Mouse (Mus musculus): ENCODE measurements around the gene Rnaseh2b. TPM values are rescaled to one million over a fixed set of nuclear protein-coding genes. Genes with fewer than 3 reads are reported as not detected.

Gene Rnaseh2b
- polyA plus RNA-seq, 1 experiment from 2014 or later = 91.0 TPM

- ATAC-seq (replicated peaks; ENCODE audit: low FRiP score) = no peak
These were observed 36.3 kb upstream of the Rnaseh2b start for GRCm38 (mm10) chr14:62256066-62256465.

GRCm38 (mm10) chr14:62258125-62258524 lies 34.3 kb upstream of the Rnaseh2b start:
- Histone ChIP-seq H3K9me3 (ENCODE audit: control insufficient read depth, low read length) (no peaks in the 10 kb centered on the region), H3K27me3 (replicated peaks; ENCODE audit: control insufficient read depth, insufficient read depth, low read length) (no peaks in the 10 kb centered on the region), H3K4me2 (no peak overlapping the region), H3K4me1 (replicated peaks; ENCODE audit: control insufficient read depth, insufficient read depth, low read length) (peaks cover 9% of the 10 kb centered on the region), H3K36me3 (ENCODE audit: control insufficient read depth, insufficient read depth, low read length) (no peaks in the 10 kb centered on the region), H3K4me3 (ENCODE audit: low read depth, low read length) (no peak overlapping the region), H3K27ac (ENCODE audit: low read depth, low read length) (no peak overlapping the region), H3K9ac (ENCODE audit: low read depth, low read length) (no peak overlapping the region)
- WGBS = 36% methylated on average over 6 of the region's 6 CpGs
- DNase-seq (ENCODE audit: low spot score) = no peak
- ATAC-seq (replicated peaks; ENCODE audit: low FRiP score) = no peak

More at GRCm38 (mm10) chr14:62256066-62256465, 36.3 kb upstream of the Rnaseh2b start:
- Histone ChIP-seq H3K4me3 (ENCODE audit: low read depth, low read length) (no peak overlapping the region), H3K4me2 (no peak overlapping the region), H3K36me3 (ENCODE audit: control insufficient read depth, insufficient read depth, low read length) (no peaks in the 10 kb centered on the region), H3K27ac (ENCODE audit: low read depth, low read length) (no peak overlapping the region), H3K9ac (ENCODE audit: low read depth, low read length) (no peak overlapping the region), H3K9me3 (ENCODE audit: control insufficient read depth, low read length) (no peaks in the 10 kb centered on the region), H3K4me1 (replicated peaks; ENCODE audit: control insufficient read depth, insufficient read depth, low read length) (peaks cover 9% of the 10 kb centered on the region), H3K27me3 (replicated peaks; ENCODE audit: control insufficient read depth, insufficient read depth, low read length) (no peaks in the 10 kb centered on the region)
- 78% methylated on average over 5 of the region's 5 CpGs for WGBS
- no peak for DNase-seq (ENCODE audit: low spot score)

GRCm38 (mm10) chr14:62258978-62259536 lies 33.3 kb upstream of the Rnaseh2b start:
- H3K9me3 ChIP-seq (ENCODE audit: control insufficient read depth, low read length) = no peaks in the 10 kb centered on the region
- no peaks in the 10 kb centered on the region for H3K36me3 ChIP-seq (ENCODE audit: control insufficient read depth, insufficient read depth, low read length)
- ATAC-seq (replicated peaks; ENCODE audit: low FRiP score) (no peak), DNase-seq (ENCODE audit: low spot score) (no peak)
- peak overlapping the region; percentile 7; the same call in 1 of the 2 replicates for H3K27ac ChIP-seq (ENCODE audit: low read depth, low read length)
- 59% methylated on average over 10 of the region's 10 CpGs for WGBS
- 0 out of 2 replicates have a peak overlapping the region, but pooled peaks have one; percentile 25 for H3K4me2 ChIP-seq
- no peaks in the 10 kb centered on the region for H3K27me3 ChIP-seq (replicated peaks; ENCODE audit: control insufficient read depth, insufficient read depth, low read length)
- no peak overlapping the region for H3K9ac ChIP-seq (ENCODE audit: low read depth, low read length)
- no peak overlapping the region for H3K4me3 ChIP-seq (ENCODE audit: low read depth, low read length)
- H3K4me1 ChIP-seq (replicated peaks; ENCODE audit: control insufficient read depth, insufficient read depth, low read length) = peaks cover 9% of the 10 kb centered on the region

- WGBS = 87% methylated on average over 12 of the region's 12 CpGs
- Histone ChIP-seq H3K36me3 (ENCODE audit: control insufficient read depth, insufficient read depth, low read length) (no peaks in the 10 kb centered on the region), H3K4me1 (replicated peaks; ENCODE audit: control insufficient read depth, insufficient read depth, low read length) (no peaks in the 10 kb centered on the region), H3K27ac (ENCODE audit: low read depth, low read length) (no peak overlapping the region), H3K9me3 (ENCODE audit: control insufficient read depth, low read length) (no peaks in the 10 kb centered on the region), H3K4me3 (ENCODE audit: low read depth, low read length) (no peak overlapping the region), H3K9ac (ENCODE audit: low read depth, low read length) (no peak overlapping the region), H3K27me3 (replicated peaks; ENCODE audit: control insufficient read depth, insufficient read depth, low read length) (no peaks in the 10 kb centered on the region), H3K4me2 (no peak overlapping the region)
- DNase-seq (ENCODE audit: low spot score) (no peak), ATAC-seq (replicated peaks; ENCODE audit: low FRiP score) (no peak)
These were observed 21.5 kb upstream of the Rnaseh2b start for GRCm38 (mm10) chr14:62270698-62271396.

GRCm38 (mm10) chr14:62273604-62274003 lies 18.8 kb upstream of the Rnaseh2b start:
- WGBS = 86% methylated on average over 3 of the region's 3 CpGs
- Histone ChIP-seq H3K9me3 (ENCODE audit: control insufficient read depth, low read length) (no peaks in the 10 kb centered on the region), H3K27ac (ENCODE audit: low read depth, low read length) (no peak overlapping the region), H3K9ac (ENCODE audit: low read depth, low read length) (no peak overlapping the region), H3K36me3 (ENCODE audit: control insufficient read depth, insufficient read depth, low read length) (no peaks in the 10 kb centered on the region), H3K4me2 (no peak overlapping the region), H3K4me1 (replicated peaks; ENCODE audit: control insufficient read depth, insufficient read depth, low read length) (no peaks in the 10 kb centered on the region), H3K27me3 (replicated peaks; ENCODE audit: control insufficient read depth, insufficient read depth, low read length) (no peaks in the 10 kb centered on the region), H3K4me3 (ENCODE audit: low read depth, low read length) (no peak overlapping the region)
- ATAC-seq (replicated peaks; ENCODE audit: low FRiP score) = no peak
- DNase-seq (ENCODE audit: low spot score) = no peak

- Histone ChIP-seq H3K9ac (ENCODE audit: low read depth, low read length) (no peak overlapping the region), H3K4me2 (no peak overlapping the region), H3K4me3 (ENCODE audit: low read depth, low read length) (no peak overlapping the region), H3K4me1 (replicated peaks; ENCODE audit: control insufficient read depth, insufficient read depth, low read length) (no peaks in the 10 kb centered on the region), H3K36me3 (ENCODE audit: control insufficient read depth, insufficient read depth, low read length) (no peaks in the 10 kb centered on the region), H3K9me3 (ENCODE audit: control insufficient read depth, low read length) (no peaks in the 10 kb centered on the region), H3K27ac (ENCODE audit: low read depth, low read length) (no peak overlapping the region), H3K27me3 (replicated peaks; ENCODE audit: control insufficient read depth, insufficient read depth, low read length) (no peaks in the 10 kb centered on the region)
- WGBS = 65% methylated on average over 2 of the region's 2 CpGs
- ATAC-seq (replicated peaks; ENCODE audit: low FRiP score) = no peak
- DNase-seq (ENCODE audit: low spot score) = no peak
These were observed 9.4 kb upstream of the Rnaseh2b start for GRCm38 (mm10) chr14:62282974-62283373.

- WGBS = 86% methylated on average over 3 of the region's 3 CpGs
These were observed 3.7 kb upstream of the Rnaseh2b start for GRCm38 (mm10) chr14:62288731-62289130.

GRCm38 (mm10) chr14:62291406-62291987 lies 892 bp upstream of the Rnaseh2b start:
- H3K4me3 ChIP-seq (ENCODE audit: low read depth, low read length) = no peak overlapping the region
- no peak overlapping the region for H3K27ac ChIP-seq (ENCODE audit: low read depth, low read length)
- no peak overlapping the region for H3K9ac ChIP-seq (ENCODE audit: low read depth, low read length)
- H3K36me3 ChIP-seq (ENCODE audit: control insufficient read depth, insufficient read depth, low read length) = no peaks in the 10 kb centered on the region
- ATAC-seq (replicated peaks; ENCODE audit: low FRiP score) (no peak), DNase-seq (ENCODE audit: low spot score) (no peak)
- no peaks in the 10 kb centered on the region for H3K4me1 ChIP-seq (replicated peaks; ENCODE audit: control insufficient read depth, insufficient read depth, low read length)
- H3K27me3 ChIP-seq (replicated peaks; ENCODE audit: control insufficient read depth, insufficient read depth, low read length) = peaks cover 20% of the 10 kb centered on the region
- no peak overlapping the region for H3K4me2 ChIP-seq
- whole genome bisulfite sequencing = 83% methylated on average over 1 of the region's 1 CpGs
- no peaks in the 10 kb centered on the region for H3K9me3 ChIP-seq (ENCODE audit: control insufficient read depth, low read length)

More at GRCm38 (mm10) chr14:62288731-62289130, 3.7 kb upstream of the Rnaseh2b start:
- DNase-seq (ENCODE audit: low spot score) (no peak), ATAC-seq (replicated peaks; ENCODE audit: low FRiP score) (no peak)
- Histone ChIP-seq H3K4me2 (no peak overlapping the region), H3K27me3 (replicated peaks; ENCODE audit: control insufficient read depth, insufficient read depth, low read length) (peaks cover 16% of the 10 kb centered on the region), H3K9ac (ENCODE audit: low read depth, low read length) (no peak overlapping the region), H3K4me1 (replicated peaks; ENCODE audit: control insufficient read depth, insufficient read depth, low read length) (no peaks in the 10 kb centered on the region), H3K27ac (ENCODE audit: low read depth, low read length) (no peak overlapping the region), H3K4me3 (ENCODE audit: low read depth, low read length) (no peak overlapping the region), H3K9me3 (ENCODE audit: control insufficient read depth, low read length) (no peaks in the 10 kb centered on the region), H3K36me3 (ENCODE audit: control insufficient read depth, insufficient read depth, low read length) (no peaks in the 10 kb centered on the region)

- Histone ChIP-seq H3K4me1 (replicated peaks; ENCODE audit: control insufficient read depth, insufficient read depth, low read length) (no peaks in the 10 kb centered on the region), H3K36me3 (ENCODE audit: control insufficient read depth, insufficient read depth, low read length) (no peaks in the 10 kb centered on the region), H3K4me2 (peak overlapping the region; percentile 94), H3K4me3 (ENCODE audit: low read depth, low read length) (peak overlapping the region; percentile 54), H3K9ac (ENCODE audit: low read depth, low read length) (no peak overlapping the region), H3K27me3 (replicated peaks; ENCODE audit: control insufficient read depth, insufficient read depth, low read length) (peaks cover 20% of the 10 kb centered on the region), H3K27ac (ENCODE audit: low read depth, low read length) (no peak overlapping the region), H3K9me3 (ENCODE audit: control insufficient read depth, low read length) (no peaks in the 10 kb centered on the region)
- ATAC-seq (replicated peaks; ENCODE audit: low FRiP score) (no peak), DNase-seq (ENCODE audit: low spot score) (no peak)
- WGBS = 38% methylated on average over 7 of the region's 7 CpGs
These were observed 262 bp upstream of the Rnaseh2b start for GRCm38 (mm10) chr14:62292166-62292487.

Data from liver, embryonic 11.5 days (tissue).